Mouse (Mus musculus) midbrain, embryonic 15.5 days (tissue): ENCODE data around the gene Hyal1. TPM values are rescaled to one million over a fixed set of nuclear protein-coding genes. Genes with fewer than 3 reads are reported as not detected.

Experiments used
- ATAC-seq: fragments of 200-750 bp; cut with Nextera tagmentation; replicated peaks from 2 replicates; pipeline ENCODE4 v1.8.0; 2017; ENCODE audit warnings: moderate TSS enrichment
- H3K27ac ChIP-seq: fragments of 300-500 bp; sonication (generic); 2 replicates; pipeline ENCODE4 v1.5.1; 2015; ENCODE audit warnings: mild to moderate bottlenecking, inconsistent platforms
- H3K27me3 ChIP-seq: fragments of 300-500 bp; sonication (generic); replicated peaks from 2 replicates; pipeline ENCODE4 v1.6.1; 2015; ENCODE audit warnings: inconsistent platforms
- H3K36me3 ChIP-seq: fragments of 300-500 bp; sonication (generic); replicated peaks from 2 replicates; pipeline ENCODE4 v1.6.1; 2015; ENCODE audit warnings: inconsistent platforms
- H3K4me1 ChIP-seq: fragments of 300-500 bp; sonication (generic); 2 replicates; pipeline ENCODE4 v1.6.1; 2015; ENCODE audit warnings: inconsistent platforms
- H3K4me2 ChIP-seq: fragments of 300-500 bp; sonication (generic); 2 replicates; pipeline ENCODE4 v1.6.1; 2015; ENCODE audit warnings: inconsistent platforms, mild to moderate bottlenecking, moderate library complexity
- H3K4me3 ChIP-seq: fragments of 300-500 bp; sonication (generic); 2 replicates; pipeline ENCODE4 v1.5.1; 2015; ENCODE audit warnings: mild to moderate bottlenecking, inconsistent platforms
- H3K9ac ChIP-seq: fragments of 300-500 bp; sonication (generic); 2 replicates; pipeline ENCODE4 v1.6.1; 2015; ENCODE audit warnings: mild to moderate bottlenecking, inconsistent platforms
- H3K9me3 ChIP-seq: fragments of 300-500 bp; sonication (generic); 2 replicates; pipeline ENCODE4 v1.6.1; 2016; ENCODE audit warnings: inconsistent platforms
- WGBS: fragments of 180-500 bp; shearing (Covaris S2); methylation state at CpG from one replicate; pipeline ENCODE4 v1.1.7; 2015; ENCODE audit warnings: mixed read lengths; 5-methylcytosine and 5-hydroxymethylcytosine counted together
- polyA plus RNA-seq: library from polyadenylated mRNA; unstranded; fragments of >200 nt; fragmentation: Nextera tagmentation; extraction: Ambion mirVana; gene quantifications from 2 replicates; pipeline ENCODE4 v1.2.1, GENCODE M21; 2015

Hyal1 gene
- polyA plus RNA-seq = 7.9 and 9.5 TPM in 2 replicates

- peaks cover 18% of the 10 kb centered on the region for H3K36me3 ChIP-seq
- H3K4me2 ChIP-seq = peak within 1 kb of the TSS; percentile 34
- no peak within 1 kb of the TSS for H3K4me3 ChIP-seq
- H3K4me1 ChIP-seq = peaks cover 34% of the 10 kb centered on the region
- no peaks in the 10 kb centered on the region for H3K27me3 ChIP-seq
- no peaks in the 10 kb centered on the region for H3K9me3 ChIP-seq
- peak within 1 kb of the TSS; percentile 43; the same call in 1 of the 2 replicates for H3K27ac ChIP-seq
- ATAC-seq = 0 out of 2 replicates have a peak, but pooled peaks have one; percentile 30
- H3K9ac ChIP-seq = no peak within 1 kb of the TSS
- 25% methylated on average over 16 of the region's 16 CpGs for WGBS
Measured at GRCm38 (mm10) chr9:107576357-107577107, at the start of gene Hyal1. Gene Hyal1, plus strand, starts transcription at chr9:107576927.

DNA sequence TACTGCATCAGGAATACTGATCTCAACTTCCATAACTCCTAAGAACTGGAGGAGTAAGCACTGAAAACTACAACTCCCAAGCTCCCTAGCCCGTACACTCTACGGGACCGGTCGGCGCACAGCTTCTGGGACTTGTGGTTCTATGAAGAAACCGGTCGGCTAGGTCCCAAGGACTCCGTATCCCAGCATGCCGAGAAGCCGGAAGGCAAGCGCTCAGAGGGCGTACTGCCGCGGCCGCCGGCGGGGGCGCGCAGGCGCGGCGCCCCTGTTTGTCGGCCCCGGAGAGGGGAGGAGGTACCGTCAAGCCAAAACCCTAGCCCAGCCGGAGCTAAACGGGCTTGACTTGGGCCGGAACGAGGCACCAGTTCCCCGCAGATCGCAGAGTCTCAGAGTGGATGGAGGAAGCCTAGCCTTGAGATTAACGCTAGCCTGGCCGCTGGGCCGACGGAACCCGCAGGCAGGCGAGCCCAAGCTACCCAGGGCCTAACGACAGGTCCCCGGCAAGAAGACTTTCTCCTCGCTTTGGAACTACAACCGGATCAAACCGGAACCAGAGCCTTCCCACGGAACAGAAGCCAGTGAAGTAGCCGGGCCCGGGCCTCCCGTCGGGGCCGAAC, 42.8 kb upstream of the Hyal1 start, which contains the start of gene Tmem115:
Gene Tmem115 (plus strand): TSS at position 155 of the 617 bp plus-strand sequence.
- H3K4me2 ChIP-seq = peak within 1 kb of the TSS; percentile 98
- peak; percentile 98 for ATAC-seq
- peaks cover 12% of the 10 kb centered on the region for H3K36me3 ChIP-seq
- H3K9ac ChIP-seq = peak within 1 kb of the TSS; percentile 88
- peaks cover 34% of the 10 kb centered on the region for H3K4me1 ChIP-seq
- WGBS = 0% methylated on average over 47 of the region's 48 CpGs
- no peaks in the 10 kb centered on the region for H3K9me3 ChIP-seq
- peak within 1 kb of the TSS; percentile 76 for H3K27ac ChIP-seq
- no peaks in the 10 kb centered on the region for H3K27me3 ChIP-seq
- H3K4me3 ChIP-seq = peak within 1 kb of the TSS; percentile 92

DNA sequence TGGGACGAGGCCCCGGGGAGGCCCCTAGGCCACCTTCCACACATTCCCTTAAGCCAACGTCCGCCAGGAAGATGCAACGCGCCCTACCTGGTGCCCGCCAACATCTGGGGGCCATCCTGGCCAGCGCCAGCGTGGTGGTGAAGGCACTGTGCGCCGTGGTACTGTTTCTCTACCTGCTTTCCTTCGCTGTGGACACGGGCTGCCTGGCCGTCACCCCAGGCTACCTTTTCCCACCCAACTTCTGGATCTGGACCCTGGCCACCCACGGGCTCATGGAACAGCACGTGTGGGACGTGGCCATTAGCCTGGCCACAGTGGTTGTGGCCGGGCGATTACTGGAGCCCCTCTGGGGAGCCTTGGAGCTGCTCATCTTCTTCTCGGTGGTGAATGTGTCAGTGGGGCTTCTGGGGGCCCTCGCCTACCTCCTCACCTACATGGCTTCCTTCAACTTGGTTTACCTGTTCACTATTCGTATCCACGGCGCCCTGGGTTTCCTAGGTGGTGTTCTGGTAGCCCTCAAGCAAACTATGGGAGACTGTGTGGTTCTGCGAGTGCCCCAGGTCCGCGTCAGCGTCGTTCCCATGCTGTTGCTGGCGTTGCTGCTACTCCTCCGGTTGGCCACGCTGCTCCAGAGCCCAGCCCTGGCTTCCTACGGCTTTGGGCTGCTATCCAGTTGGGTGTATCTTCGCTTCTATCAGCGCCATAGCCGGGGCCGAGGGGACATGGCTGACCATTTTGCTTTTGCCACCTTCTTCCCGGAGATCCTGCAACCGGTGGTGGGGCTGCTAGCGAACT, 42.1 kb upstream of the Hyal1 start:
- Histone ChIP-seq H3K9ac (peak overlapping the region; percentile 88), H3K27me3 (no peaks in the 10 kb centered on the region)
- under 1% methylated on average over 40 of the region's 40 CpGs for WGBS

DNA sequence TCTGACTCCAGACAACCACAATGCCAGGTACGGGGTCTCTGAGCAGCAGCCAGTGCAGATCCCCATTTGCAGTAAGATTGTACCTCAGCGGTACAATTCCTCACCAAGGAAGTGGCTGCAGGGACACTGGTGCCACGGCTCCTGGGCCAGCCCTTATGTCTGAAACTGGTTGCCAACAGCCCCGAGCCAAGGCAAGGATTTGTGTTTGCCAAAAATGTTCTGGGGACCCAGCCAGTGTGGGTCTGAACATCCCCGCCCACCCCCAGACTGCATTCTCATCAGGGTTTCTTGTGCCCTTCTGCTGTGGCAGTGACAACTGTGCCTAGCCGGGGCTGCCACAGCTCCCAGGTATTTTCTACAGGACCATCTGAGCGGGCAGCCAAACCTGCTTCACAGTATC, 38.5 kb upstream of the Hyal1 start:
- Histone ChIP-seq H3K36me3 (peaks cover 25% of the 10 kb centered on the region), H3K27me3 (no peaks in the 10 kb centered on the region), H3K4me3 (no peak overlapping the region), H3K9ac (no peak overlapping the region), H3K4me1 (peaks cover 57% of the 10 kb centered on the region), H3K9me3 (no peaks in the 10 kb centered on the region), H3K27ac (no peak overlapping the region), H3K4me2 (no peak overlapping the region)
- 94% methylated on average over 7 of the region's 7 CpGs for WGBS
- no peak for ATAC-seq

More for the DNA sequence above, 42.1 kb upstream of the Hyal1 start:
- Histone ChIP-seq H3K4me3 (peak overlapping the region; percentile 92), H3K4me1 (peaks cover 34% of the 10 kb centered on the region), H3K27ac (peak overlapping the region; percentile 76), H3K4me2 (peak overlapping the region; percentile 98), H3K9me3 (no peaks in the 10 kb centered on the region), H3K36me3 (peaks cover 19% of the 10 kb centered on the region)
- ATAC-seq = no peak; the same call in 1 of the 2 replicates

DNA sequence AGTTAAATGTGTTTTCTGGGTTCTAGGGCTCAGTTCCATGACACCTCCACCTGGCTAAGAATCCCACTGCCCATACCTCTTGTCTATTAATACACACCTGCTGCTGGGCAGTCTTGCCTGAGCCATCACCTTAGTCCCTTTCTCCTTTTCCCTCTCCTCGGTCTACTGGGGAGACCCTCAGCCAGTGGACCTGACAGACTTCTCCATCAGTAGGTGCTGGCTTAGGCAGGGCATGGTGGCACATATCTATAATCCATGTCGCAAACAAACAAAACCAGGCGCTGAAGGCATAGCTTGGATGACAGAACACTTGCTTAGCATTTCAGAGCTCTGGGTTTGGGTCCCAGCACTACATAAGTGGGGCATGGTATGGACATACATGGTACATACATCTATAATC, 38.0 kb upstream of the Hyal1 start:
- WGBS = 93% methylated on average over 3 of the region's 3 CpGs
- Histone ChIP-seq H3K4me3 (no peak overlapping the region), H3K4me1 (peaks cover 57% of the 10 kb centered on the region), H3K9ac (no peak overlapping the region), H3K27me3 (no peaks in the 10 kb centered on the region), H3K27ac (no peak overlapping the region), H3K4me2 (no peak overlapping the region), H3K9me3 (no peaks in the 10 kb centered on the region), H3K36me3 (peaks cover 27% of the 10 kb centered on the region)
- no peak for ATAC-seq

DNA sequence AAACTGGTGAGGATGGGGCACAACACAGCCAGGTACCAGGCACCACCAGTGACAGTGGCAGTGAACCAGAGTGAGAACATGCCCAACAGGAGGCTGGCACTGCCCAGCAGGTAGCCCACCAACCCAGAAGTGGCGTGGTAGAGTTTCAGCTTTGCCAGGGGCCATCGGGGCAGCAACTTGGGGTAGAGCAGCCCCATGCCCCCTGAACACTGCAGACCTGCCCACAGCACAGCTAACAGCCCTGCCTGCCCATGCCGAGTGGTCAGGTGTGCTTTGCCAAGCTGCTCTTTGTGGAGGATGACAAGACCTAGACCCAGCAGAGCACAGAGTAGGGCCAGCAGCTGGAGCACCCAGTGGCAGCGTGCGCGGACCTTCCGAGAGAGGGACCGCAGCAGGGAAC, 36.8 kb upstream of the Hyal1 start:
- Histone ChIP-seq H3K27ac (no peak overlapping the region), H3K4me1 (peaks cover 51% of the 10 kb centered on the region), H3K9me3 (no peaks in the 10 kb centered on the region), H3K4me2 (no peak overlapping the region), H3K27me3 (no peaks in the 10 kb centered on the region), H3K9ac (no peak overlapping the region), H3K4me3 (no peak overlapping the region), H3K36me3 (peaks cover 38% of the 10 kb centered on the region)
- ATAC-seq = no peak
- WGBS = 92% methylated on average over 8 of the region's 8 CpGs

- ATAC-seq = no peak
- Histone ChIP-seq H3K4me2 (peak overlapping the region; percentile 83), H3K36me3 (peaks cover 38% of the 10 kb centered on the region), H3K4me3 (peak overlapping the region; percentile 72; the same call in 1 of the 2 replicates), H3K27me3 (no peaks in the 10 kb centered on the region), H3K9me3 (no peaks in the 10 kb centered on the region), H3K27ac (no peak overlapping the region), H3K4me1 (peaks cover 51% of the 10 kb centered on the region), H3K9ac (no peak overlapping the region)
- 73% methylated on average over 4 of the region's 4 CpGs for WGBS
Measured at GRCm38 (mm10) chr9:107540420-107540819, 36.3 kb upstream of the Hyal1 start.

DNA sequence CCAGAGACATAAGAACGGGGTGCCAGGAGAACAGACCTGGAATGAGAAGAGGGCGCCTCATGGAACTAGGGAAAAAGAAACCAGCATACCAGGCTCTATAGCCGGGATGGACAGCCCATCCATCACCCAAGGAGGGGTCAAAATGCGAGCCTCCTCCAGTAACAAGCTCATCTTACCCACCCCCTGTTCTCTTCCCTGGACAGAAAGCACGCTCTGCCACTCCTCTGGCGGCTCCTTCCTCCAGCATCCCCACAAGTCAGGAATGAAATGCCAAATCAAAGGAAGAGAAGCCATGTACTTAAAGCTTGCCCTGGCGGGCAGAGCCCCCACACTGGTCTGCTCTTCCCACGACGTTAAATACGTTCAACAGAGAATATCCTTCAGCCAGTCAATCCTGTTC, 35.7 kb upstream of the Hyal1 start:
- peak overlapping the region; percentile 83 for H3K4me2 ChIP-seq
- H3K36me3 ChIP-seq = peaks cover 38% of the 10 kb centered on the region
- no peak for ATAC-seq
- H3K4me3 ChIP-seq = peak overlapping the region; percentile 72
- H3K4me1 ChIP-seq = peaks cover 50% of the 10 kb centered on the region
- no peaks in the 10 kb centered on the region for H3K9me3 ChIP-seq
- H3K9ac ChIP-seq = peak overlapping the region; percentile 63
- H3K27me3 ChIP-seq = no peaks in the 10 kb centered on the region
- 46% methylated on average over 10 of the region's 10 CpGs for WGBS
- H3K27ac ChIP-seq = peak overlapping the region; percentile 80

DNA sequence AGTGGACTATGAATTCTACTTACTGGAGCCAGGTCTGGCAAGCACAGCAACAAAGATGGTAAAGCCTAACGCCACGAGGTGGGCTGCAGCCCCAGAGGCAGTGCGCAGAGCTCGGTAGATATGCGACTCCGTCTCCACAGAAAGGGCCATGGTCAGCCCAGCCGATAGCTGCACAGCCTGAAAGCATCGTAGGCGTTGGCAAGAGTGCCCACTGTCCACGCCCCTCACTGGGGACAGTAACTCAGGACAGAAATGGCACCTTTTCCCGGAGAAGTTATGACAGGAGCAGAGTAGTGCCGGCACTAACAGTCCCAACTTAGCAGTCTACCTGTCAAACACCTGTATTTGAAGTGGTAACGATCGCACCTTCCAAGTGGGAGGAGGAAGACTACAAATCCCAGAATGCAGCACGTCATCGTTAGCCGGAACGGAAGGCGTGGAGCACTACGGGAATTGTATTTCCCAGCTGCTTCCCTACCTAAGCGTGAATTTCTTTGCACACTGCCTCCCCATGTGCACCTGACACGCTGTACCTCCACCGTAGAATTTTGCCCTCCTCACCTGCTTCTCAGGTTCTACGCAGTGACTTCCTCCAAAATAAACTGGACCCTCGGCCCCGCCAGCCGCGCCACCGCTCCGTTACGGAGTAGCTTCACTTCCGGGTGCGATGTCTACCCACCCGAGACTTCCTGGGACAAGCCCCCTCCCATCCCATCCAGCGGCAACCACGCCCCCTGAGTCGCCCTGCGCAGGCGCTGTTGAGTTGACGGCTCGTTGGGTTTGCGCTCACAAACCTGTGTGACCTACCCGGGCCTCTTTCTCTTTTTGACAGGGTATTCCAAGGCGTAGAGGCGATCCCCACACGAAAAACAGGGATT, 35.0 kb upstream of the Hyal1 start, which contains the start of the genes Cyb561d2 and Nprl2:
Gene Cyb561d2 (minus strand): TSS at position 720 of the 878 bp plus-strand sequence.
Gene Nprl2 (plus strand): TSS at position 753 of the 878 bp plus-strand sequence.
- Histone ChIP-seq H3K27ac (peak within 1 kb of the TSS; percentile 80), H3K4me2 (peak within 1 kb of the TSS; percentile 83), H3K9ac (peak within 1 kb of the TSS; percentile 63), H3K4me1 (peaks cover 50% of the 10 kb centered on the region), H3K4me3 (peak within 1 kb of the TSS; percentile 72), H3K27me3 (no peaks in the 10 kb centered on the region), H3K9me3 (no peaks in the 10 kb centered on the region), H3K36me3 (peaks cover 38% of the 10 kb centered on the region)
- ATAC-seq = peak; percentile 85
- WGBS = under 1% methylated on average over 46 of the region's 46 CpGs

DNA sequence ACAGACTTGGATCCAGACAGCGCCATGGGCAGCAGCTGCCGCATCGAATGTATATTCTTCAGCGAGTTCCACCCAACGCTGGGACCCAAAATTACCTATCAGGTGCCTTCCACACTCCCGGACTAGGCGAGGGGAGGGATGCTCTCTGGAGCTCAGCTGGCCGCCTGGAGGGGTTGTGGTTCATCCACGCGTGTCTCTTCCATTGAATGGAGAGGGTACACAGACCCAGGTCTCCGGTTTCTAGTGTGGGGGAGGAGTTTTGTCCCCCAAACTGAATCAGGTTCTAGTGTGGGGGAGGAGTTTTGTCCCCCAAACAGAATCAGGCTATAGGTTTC, 34.4 kb upstream of the Hyal1 start:
- ATAC-seq = peak; percentile 37
- H3K27me3 ChIP-seq = no peaks in the 10 kb centered on the region
- H3K9ac ChIP-seq = peak overlapping the region; percentile 63
- H3K4me1 ChIP-seq = peaks cover 50% of the 10 kb centered on the region
- peak overlapping the region; percentile 65 for H3K27ac ChIP-seq
- H3K9me3 ChIP-seq = no peaks in the 10 kb centered on the region
- H3K4me2 ChIP-seq = peak overlapping the region; percentile 83
- peak overlapping the region; percentile 72 for H3K4me3 ChIP-seq
- 2% methylated on average over 11 of the region's 11 CpGs for WGBS
- H3K36me3 ChIP-seq = peaks cover 38% of the 10 kb centered on the region

DNA sequence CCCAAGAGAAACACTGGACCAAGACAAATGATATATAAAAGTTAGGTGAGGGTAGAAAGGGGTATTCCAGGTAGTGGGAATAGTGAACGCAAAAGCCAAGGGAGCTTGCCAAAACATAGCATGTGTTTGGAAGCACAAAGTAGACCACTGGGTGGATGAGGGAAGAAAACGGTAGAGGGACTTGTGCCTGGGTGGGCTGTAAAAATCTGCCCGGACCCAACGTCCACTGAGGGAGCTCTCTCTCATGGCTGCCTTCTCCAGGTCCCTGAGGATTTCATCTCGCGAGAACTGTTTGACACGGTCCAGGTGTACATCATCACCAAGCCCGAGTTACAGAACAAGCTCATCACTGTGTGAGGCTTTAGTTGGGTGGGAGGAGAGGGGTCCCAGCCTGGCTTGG, 34.0 kb upstream of the Hyal1 start:
- WGBS = 54% methylated on average over 8 of the region's 8 CpGs
- Histone ChIP-seq H3K4me1 (peaks cover 50% of the 10 kb centered on the region), H3K4me3 (peak overlapping the region; percentile 72), H3K27me3 (no peaks in the 10 kb centered on the region), H3K27ac (no peak overlapping the region; the same call in 1 of the 2 replicates), H3K9ac (peak overlapping the region; percentile 63), H3K36me3 (peaks cover 38% of the 10 kb centered on the region), H3K4me2 (peak overlapping the region; percentile 83), H3K9me3 (no peaks in the 10 kb centered on the region)
- no peak for ATAC-seq
